Mouse (Mus musculus) lung, postnatal 0 days (tissue): ENCODE results near the gene Zfp710.

Source experiments
- CTCF ChIP-seq: IDR thresholded peaks from 2 replicates; pipeline ENCODE4 v1.5.1; 2016; ENCODE audit warnings: antibody characterized with exemption, mild to moderate bottlenecking
- EP300 ChIP-seq: IDR thresholded peaks from 2 replicates; pipeline ENCODE4 v1.6.1; 2016; ENCODE audit warnings: antibody characterized with exemption, mild to moderate bottlenecking, control low read depth

DNA sequence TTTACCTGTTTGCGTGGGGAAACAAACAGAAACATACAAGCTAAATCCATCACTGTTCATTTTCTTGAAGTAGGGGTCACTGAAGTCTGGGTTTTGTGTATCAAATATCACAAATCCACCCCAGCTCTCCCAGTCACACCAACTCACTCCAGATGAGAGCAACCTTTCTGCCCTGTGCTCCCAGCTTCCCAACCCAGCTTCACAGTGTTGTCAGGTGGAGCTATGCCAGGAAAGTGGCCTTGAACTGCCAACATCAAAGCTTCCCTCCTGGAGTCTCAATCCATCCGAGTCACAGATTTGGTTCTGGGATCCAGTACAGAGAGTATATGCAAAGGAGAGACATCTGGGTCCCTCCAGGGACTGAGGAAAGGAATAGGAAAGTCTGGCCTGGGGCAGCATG, 91.5 kb downstream of the Zfp710 start:
- TF ChIP-seq EP300 (no peak), CTCF (no peak)
